Comparison of ENCODE assay signal across 16 mouse cellular contexts in genomic region chr3:106984231-106984630, GRCm38 (mm10).
"Had no signal": no experiment of that assay in that cellular context is flagged by ENCODE, and none has a peak within 500 bp of the region (broad histone marks: within the 10 kb centered on the region; RNA-seq: fewer than 3 reads in every experiment).

No protein-coding gene starts in this region.

- H3K4me1 ChIP-seq: kidney, embryonic 15.5 days; limb, embryonic 10.5 days; liver, embryonic 15.5 days; stomach, embryonic 15.5 days had no signal

- DNase-seq: kidney, adult 2 months; kidney, postnatal 14 days; lung, adult 2 months; lung, postnatal 36 days; retina, postnatal 1 day; right cerebral cortex, postnatal 4 days; spleen, adult 18-20 months; thymus, adult 2 months; thymus, postnatal 25 days had no signal

- H3K27ac ChIP-seq: kidney, embryonic 15.5 days; left cerebral cortex, adult 2 months; limb, embryonic 10.5 days; liver, embryonic 15.5 days; stomach, embryonic 15.5 days had no signal

- H3K9me3 ChIP-seq: kidney, embryonic 15.5 days; limb, embryonic 10.5 days; liver, embryonic 15.5 days; stomach, embryonic 15.5 days had no signal

- H3K4me3 ChIP-seq: kidney, embryonic 15.5 days; left cerebral cortex, adult 2 months; limb, embryonic 10.5 days; liver, embryonic 15.5 days; stomach, embryonic 15.5 days had no signal

- H3K27me3 ChIP-seq: kidney, embryonic 15.5 days; liver, embryonic 15.5 days; stomach, embryonic 15.5 days had no signal

- H3K9ac ChIP-seq: kidney, embryonic 15.5 days; liver, embryonic 15.5 days; stomach, embryonic 15.5 days had no signal

- H3K36me3 ChIP-seq: kidney, embryonic 15.5 days; limb, embryonic 10.5 days; liver, embryonic 15.5 days; stomach, embryonic 15.5 days had no signal

- H3K4me2 ChIP-seq: kidney, embryonic 15.5 days; liver, embryonic 11.5 days; liver, embryonic 15.5 days; stomach, embryonic 15.5 days had no signal

- ATAC-seq: lung, postnatal 0 days had no signal
